Mouse (Mus musculus): ENCODE data around the gene Traf3. TPM values are rescaled to one million over a fixed set of nuclear protein-coding genes. Genes with fewer than 3 reads are reported as not detected.

Traf3 gene
- polyA plus RNA-seq, 1 experiment from 2014 or later = 5.6 TPM

- Histone ChIP-seq H3K4me1 (peaks cover 59% of the 10 kb centered on the region), H3K36me3 (no peaks in the 10 kb centered on the region), H3K27ac (no peak overlapping the region), H3K27me3 (replicated peaks) (no peaks in the 10 kb centered on the region), H3K4me3 (no peak overlapping the region), H3K4me2 (no peak overlapping the region), H3K9ac (no peak overlapping the region), H3K9me3 (replicated peaks) (no peaks in the 10 kb centered on the region)
- ATAC-seq = no peak
- WGBS (ENCODE audit: insufficient replicate concordance) = 58% methylated on average over 1 of the region's 1 CpGs
These were observed 10.4 kb upstream of the Traf3 start for GRCm38 (mm10) chr12:111155756-111156155.

GRCm38 (mm10) chr12:111159659-111160428, 6.3 kb upstream of the Traf3 start:
- H3K4me2 ChIP-seq = peak overlapping the region; percentile 53
- H3K4me1 ChIP-seq = peaks cover 61% of the 10 kb centered on the region
- H3K36me3 ChIP-seq = no peaks in the 10 kb centered on the region
- peak overlapping the region; percentile 11; the same call in 1 of the 2 replicates for H3K4me3 ChIP-seq
- ATAC-seq = peak; percentile 70
- H3K27me3 ChIP-seq (replicated peaks) = no peaks in the 10 kb centered on the region
- H3K9me3 ChIP-seq (replicated peaks) = no peaks in the 10 kb centered on the region
- H3K9ac ChIP-seq = 0 out of 2 replicates have a peak overlapping the region, but pooled peaks have one; percentile 25
- peak overlapping the region; percentile 76 for H3K27ac ChIP-seq
- whole genome bisulfite sequencing (ENCODE audit: insufficient replicate concordance) = 16% methylated on average over 12 of the region's 12 CpGs

- Histone ChIP-seq H3K27me3 (replicated peaks) (no peaks in the 10 kb centered on the region), H3K9ac (no peak overlapping the region), H3K36me3 (no peaks in the 10 kb centered on the region), H3K4me3 (no peak overlapping the region), H3K9me3 (replicated peaks) (no peaks in the 10 kb centered on the region), H3K4me2 (no peak overlapping the region), H3K27ac (no peak overlapping the region), H3K4me1 (peaks cover 72% of the 10 kb centered on the region)
- WGBS (ENCODE audit: insufficient replicate concordance) = 76% methylated on average over 10 of the region's 10 CpGs
- ATAC-seq = no peak
These were observed 5.3 kb upstream of the Traf3 start for GRCm38 (mm10) chr12:111160871-111161270.

- WGBS (ENCODE audit: insufficient replicate concordance) = 27% methylated on average over 7 of the region's 7 CpGs
- peaks cover 76% of the 10 kb centered on the region for H3K4me1 ChIP-seq
- peaks cover 4% of the 10 kb centered on the region for H3K27me3 ChIP-seq (replicated peaks)
- no peak overlapping the region for H3K9ac ChIP-seq
- no peaks in the 10 kb centered on the region for H3K36me3 ChIP-seq
- no peaks in the 10 kb centered on the region for H3K9me3 ChIP-seq (replicated peaks)
- H3K27ac ChIP-seq = no peak overlapping the region
- H3K4me2 ChIP-seq = peak overlapping the region; percentile 55
- no peak for ATAC-seq
- no peak overlapping the region for H3K4me3 ChIP-seq
These were observed 4.2 kb upstream of the Traf3 start for GRCm38 (mm10) chr12:111161943-111162311.

- H3K4me3 ChIP-seq = peak overlapping the region; percentile 25
- no peaks in the 10 kb centered on the region for H3K36me3 ChIP-seq
- peaks cover 80% of the 10 kb centered on the region for H3K4me1 ChIP-seq
- no peaks in the 10 kb centered on the region for H3K9me3 ChIP-seq (replicated peaks)
- no peak overlapping the region for H3K27ac ChIP-seq
- 0 out of 2 replicates have a peak overlapping the region, but pooled peaks have one; percentile 18 for H3K9ac ChIP-seq
- WGBS (ENCODE audit: insufficient replicate concordance) = 19% methylated on average over 16 of the region's 16 CpGs
- no peak for ATAC-seq
- H3K4me2 ChIP-seq = peak overlapping the region; percentile 55
- H3K27me3 ChIP-seq (replicated peaks) = peaks cover 7% of the 10 kb centered on the region
These were observed 3.7 kb upstream of the Traf3 start for GRCm38 (mm10) chr12:111162312-111163061.

- no peaks in the 10 kb centered on the region for H3K36me3 ChIP-seq
- peaks cover 7% of the 10 kb centered on the region for H3K27me3 ChIP-seq (replicated peaks)
- 13% methylated on average over 13 of the region's 13 CpGs for WGBS (ENCODE audit: insufficient replicate concordance)
- H3K27ac ChIP-seq = no peak overlapping the region
- H3K4me3 ChIP-seq = peak overlapping the region; percentile 47
- H3K9ac ChIP-seq = peak overlapping the region; percentile 57
- H3K4me1 ChIP-seq = peaks cover 67% of the 10 kb centered on the region
- H3K4me2 ChIP-seq = peak overlapping the region; percentile 94
- H3K9me3 ChIP-seq (replicated peaks) = no peaks in the 10 kb centered on the region
- ATAC-seq = peak; percentile 64
These were observed 1.8 kb upstream of the Traf3 start for GRCm38 (mm10) chr12:111164310-111164751.

GRCm38 (mm10) chr12:111165146-111165812, 891 bp upstream of the Traf3 start:
- ATAC-seq = peak; percentile 50
- H3K4me1 ChIP-seq = peaks cover 58% of the 10 kb centered on the region
- H3K9me3 ChIP-seq (replicated peaks) = no peaks in the 10 kb centered on the region
- H3K27ac ChIP-seq = peak overlapping the region; percentile 72; the same call in 1 of the 2 replicates
- peak overlapping the region; percentile 79 for H3K4me3 ChIP-seq
- H3K36me3 ChIP-seq = no peaks in the 10 kb centered on the region
- peaks cover 7% of the 10 kb centered on the region for H3K27me3 ChIP-seq (replicated peaks)
- peak overlapping the region; percentile 94 for H3K4me2 ChIP-seq
- WGBS (ENCODE audit: insufficient replicate concordance) = 58% methylated on average over 10 of the region's 10 CpGs
- H3K9ac ChIP-seq = peak overlapping the region; percentile 75; the same call in 1 of the 2 replicates

- Histone ChIP-seq H3K27me3 (replicated peaks) (peaks cover 7% of the 10 kb centered on the region), H3K9me3 (replicated peaks) (no peaks in the 10 kb centered on the region), H3K4me1 (peaks cover 48% of the 10 kb centered on the region), H3K9ac (peak overlapping the region; percentile 75), H3K4me3 (peak overlapping the region; percentile 79), H3K36me3 (no peaks in the 10 kb centered on the region), H3K4me2 (peak overlapping the region; percentile 94), H3K27ac (peak overlapping the region; percentile 72)
- under 1% methylated on average over 43 of the region's 48 CpGs for WGBS (ENCODE audit: insufficient replicate concordance)
- ATAC-seq = peak; percentile 39; the same call in 1 of the 2 replicates
These were observed 615 bp downstream of the Traf3 start for GRCm38 (mm10) chr12:111166681-111167289.

- no peak overlapping the region for H3K9ac ChIP-seq
- no peak overlapping the region for H3K27ac ChIP-seq
- H3K36me3 ChIP-seq = peaks cover 6% of the 10 kb centered on the region
- WGBS (ENCODE audit: insufficient replicate concordance) = 83% methylated on average over 4 of the region's 4 CpGs
- peaks cover 33% of the 10 kb centered on the region for H3K4me1 ChIP-seq
- no peak overlapping the region for H3K4me2 ChIP-seq
- no peak overlapping the region for H3K4me3 ChIP-seq
- ATAC-seq = no peak
- H3K27me3 ChIP-seq (replicated peaks) = peaks cover 7% of the 10 kb centered on the region
- no peaks in the 10 kb centered on the region for H3K9me3 ChIP-seq (replicated peaks)
These were observed 2.7 kb downstream of the Traf3 start for GRCm38 (mm10) chr12:111168891-111169290.

GRCm38 (mm10) chr12:111178772-111179171, 12.6 kb downstream of the Traf3 start:
- no peak overlapping the region for H3K27ac ChIP-seq
- H3K27me3 ChIP-seq (replicated peaks) = no peaks in the 10 kb centered on the region
- no peak overlapping the region for H3K9ac ChIP-seq
- ATAC-seq = no peak
- 66% methylated on average over 4 of the region's 4 CpGs for WGBS (ENCODE audit: insufficient replicate concordance)
- no peak overlapping the region for H3K4me2 ChIP-seq
- peaks cover 12% of the 10 kb centered on the region for H3K36me3 ChIP-seq
- no peaks in the 10 kb centered on the region for H3K9me3 ChIP-seq (replicated peaks)
- peaks cover under 1% of the 10 kb centered on the region; the same call in 1 of the 2 replicates for H3K4me1 ChIP-seq
- H3K4me3 ChIP-seq = no peak overlapping the region

- no peak for ATAC-seq
- Histone ChIP-seq H3K4me1 (peaks cover 9% of the 10 kb centered on the region), H3K27me3 (replicated peaks) (no peaks in the 10 kb centered on the region), H3K9ac (no peak overlapping the region), H3K36me3 (peaks cover 7% of the 10 kb centered on the region; the same call in 1 of the 2 replicates), H3K27ac (no peak overlapping the region), H3K4me3 (no peak overlapping the region), H3K9me3 (replicated peaks) (no peaks in the 10 kb centered on the region), H3K4me2 (no peak overlapping the region)
- 73% methylated on average over 5 of the region's 5 CpGs for WGBS (ENCODE audit: insufficient replicate concordance)
These were observed 15.7 kb downstream of the Traf3 start for GRCm38 (mm10) chr12:111181848-111182247.
